Mouse (Mus musculus) lung, adult 2 months (tissue): Measurements from ENCODE around the gene Crybb3.

Experiments
- CTCF ChIP-seq: fragments of 200-500 bp; IDR thresholded peaks from 2 replicates; pipeline ENCODE4 v1.5.1; 2011; ENCODE audit warnings: mild to moderate bottlenecking, low read length, control low read depth; ENCODE audit not compliant: insufficient read depth
- POLR2A ChIP-seq: fragments of 200-500 bp; IDR thresholded peaks from 2 replicates; pipeline ENCODE4 v1.6.1; 2011; ENCODE audit warnings: low read depth, mild to moderate bottlenecking, control low read depth, low read length, borderline replicate concordance; ENCODE audit errors: extremely low read depth

GRCm38 (mm10) chr5:113113120-113113519 is 31.7 kb upstream of the Crybb3 start:
- TF ChIP-seq CTCF (no peak), POLR2A (no peak)
